Mouse (Mus musculus) intestine, postnatal 0 days (tissue): ENCODE measurements around the gene Phf5a. TPM values are rescaled to one million over a fixed set of nuclear protein-coding genes. Genes with fewer than 3 reads are reported as not detected.
A peak's percentile ranks its signal among the peaks of the same experiment; 100 is the strongest.

Experiments used
- ATAC-seq: fragments of 200-750 bp; cut with Nextera tagmentation; 2 replicates; pipeline ENCODE4 v1.8.0; 2017; ENCODE audit warnings: mild to moderate bottlenecking, moderate TSS enrichment, moderate library complexity
- H3K27ac ChIP-seq: fragments of 300-500 bp; sonication (generic); 2 replicates; pipeline ENCODE4 v1.5.1; 2014; ENCODE audit warnings: mild to moderate bottlenecking, low read depth, low read length, moderate library complexity
- H3K27me3 ChIP-seq: fragments of 300-500 bp; sonication (generic); replicated peaks from 2 replicates; pipeline ENCODE4 v1.6.1; 2014; ENCODE audit warnings: low read length, mixed read lengths; ENCODE audit not compliant: control insufficient read depth, insufficient read depth
- H3K36me3 ChIP-seq: fragments of 300-500 bp; sonication (generic); 2 replicates; pipeline ENCODE4 v1.6.1; 2014; ENCODE audit warnings: mild to moderate bottlenecking, moderate library complexity; ENCODE audit not compliant: control insufficient read depth, insufficient read depth
- H3K4me1 ChIP-seq: fragments of 300-500 bp; sonication (generic); replicated peaks from 2 replicates; pipeline ENCODE4 v1.6.1; 2014; ENCODE audit warnings: antibody characterized with exemption, low read length, mixed read lengths; ENCODE audit not compliant: control insufficient read depth, insufficient read depth
- H3K4me2 ChIP-seq: fragments of 300-500 bp; sonication (generic); replicated peaks from 2 replicates; pipeline ENCODE4 v1.6.1; 2014; ENCODE audit warnings: low read depth, mild to moderate bottlenecking, moderate library complexity
- H3K4me3 ChIP-seq: fragments of 300-500 bp; sonication (generic); 2 replicates; pipeline ENCODE4 v1.5.1; 2014; ENCODE audit warnings: low read depth, low read length
- H3K9ac ChIP-seq: fragments of 300-500 bp; sonication (generic); 2 replicates; pipeline ENCODE4 v1.6.1; 2014; ENCODE audit warnings: mild to moderate bottlenecking, low read depth, low read length
- H3K9me3 ChIP-seq: fragments of 300-500 bp; sonication (generic); 2 replicates; pipeline ENCODE4 v1.6.1; 2016; ENCODE audit warnings: mixed run types; ENCODE audit not compliant: control insufficient read depth
- CTCF ChIP-seq: sonication (generic); IDR thresholded peaks from 2 replicates; pipeline ENCODE4 v1.5.1; 2016; ENCODE audit warnings: low read depth, mild to moderate bottlenecking, control low read depth, antibody characterized with exemption, moderate library complexity
- WGBS: fragments of 180-500 bp; shearing (Covaris S2); extraction: QIAGEN DNeasy Blood & Tissue Kit; methylation state at CpG from one replicate; pipeline ENCODE4 v1.1.7; 2014; 5-methylcytosine and 5-hydroxymethylcytosine counted together
- polyA plus RNA-seq: library from polyadenylated mRNA; unstranded; fragments of >200 nt; fragmentation: Nextera tagmentation; extraction: Ambion mirVana; gene quantifications from 2 replicates; pipeline ENCODE4 v1.2.1, GENCODE M21; 2015

The Phf5a gene
- polyA plus RNA-seq, 1 experiment from 2014 or later: 79.2 TPM

DNA sequence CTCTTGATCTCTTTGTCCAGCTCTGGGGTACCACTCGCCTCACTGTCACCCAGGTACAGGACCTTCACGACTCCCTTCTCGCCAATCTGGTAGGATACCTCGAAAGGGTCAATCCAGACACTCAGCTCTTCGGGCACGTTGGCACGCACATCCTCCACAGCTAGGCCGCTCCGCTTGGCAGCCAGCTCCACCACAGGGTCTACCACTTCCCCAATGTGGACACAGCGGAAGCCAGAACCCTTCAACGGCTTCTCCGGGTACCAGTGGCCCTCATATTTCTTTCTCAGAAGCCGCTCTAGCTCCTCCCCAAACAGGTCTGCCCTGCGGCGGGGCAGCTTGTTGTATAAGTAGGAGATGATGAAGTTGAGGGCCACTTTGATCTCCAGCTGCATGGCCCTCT, 20.3 kb downstream of the Phf5a start:
- TF ChIP-seq CTCF: no peak
- no peak overlapping the region for H3K9ac ChIP-seq
- H3K4me2 ChIP-seq: no peak overlapping the region
- no peak for ATAC-seq
- peaks cover 44% of the 10 kb centered on the region for H3K36me3 ChIP-seq
- 91% methylated on average over 15 of the region's 15 CpGs for WGBS
- H3K27ac ChIP-seq: no peak overlapping the region
- no peaks in the 10 kb centered on the region for H3K9me3 ChIP-seq
- H3K27me3 ChIP-seq: no peaks in the 10 kb centered on the region
- no peak overlapping the region for H3K4me3 ChIP-seq
- H3K4me1 ChIP-seq: peaks cover 4% of the 10 kb centered on the region; the same call in 1 of the 2 replicates

DNA sequence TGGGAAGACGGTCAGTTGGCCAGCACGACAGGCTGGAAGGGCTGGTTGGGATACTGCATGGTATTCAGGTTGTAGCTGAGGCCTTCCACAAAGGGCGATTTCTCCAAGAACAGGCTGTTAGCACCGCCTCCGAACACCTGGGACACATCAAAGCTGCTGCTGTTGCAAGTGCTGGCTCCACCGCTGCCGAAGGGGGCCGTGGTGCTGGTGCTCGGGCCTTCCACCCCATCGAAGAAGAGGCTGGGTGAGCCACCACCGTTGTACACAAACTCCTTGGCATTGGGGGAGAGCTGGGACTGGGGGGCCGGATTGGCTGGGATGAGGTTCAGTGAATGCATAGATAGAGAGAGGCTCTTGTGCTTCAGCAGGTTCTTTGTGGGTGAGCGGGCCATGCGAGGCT, 21.0 kb downstream of the Phf5a start:
- 83% methylated on average over 14 of the region's 14 CpGs for WGBS
- no peak for TF ChIP-seq CTCF
- Histone ChIP-seq H3K27me3 (no peaks in the 10 kb centered on the region), H3K9me3 (no peaks in the 10 kb centered on the region), H3K9ac (no peak overlapping the region), H3K4me2 (no peak overlapping the region), H3K36me3 (peaks cover 44% of the 10 kb centered on the region), H3K27ac (no peak overlapping the region), H3K4me3 (no peak overlapping the region), H3K4me1 (peaks cover 4% of the 10 kb centered on the region; the same call in 1 of the 2 replicates)
- ATAC-seq: no peak

DNA sequence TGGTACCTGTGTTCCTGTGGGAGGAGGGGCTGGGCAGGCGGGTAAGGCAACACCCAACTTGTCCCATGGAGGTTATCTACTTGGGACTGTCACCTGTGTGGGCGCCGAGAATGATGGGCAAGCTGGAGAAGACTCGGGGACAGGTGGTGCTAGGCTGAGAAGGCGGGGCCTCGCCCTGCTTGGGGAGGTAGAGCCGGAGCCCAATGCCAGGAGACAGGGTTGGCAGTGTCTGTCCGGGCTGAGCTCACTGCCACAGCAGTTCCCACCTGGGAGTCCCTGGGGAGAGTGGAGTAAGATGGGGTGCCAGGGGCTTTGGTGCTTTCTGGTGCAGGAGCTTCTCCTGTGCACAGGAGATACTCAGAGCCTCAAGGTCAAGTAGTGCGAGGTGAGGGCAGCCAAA, 22.6 kb downstream of the Phf5a start:
- no peaks in the 10 kb centered on the region for H3K9me3 ChIP-seq
- 75% methylated on average over 9 of the region's 9 CpGs for WGBS
- ATAC-seq: no peak

DNA sequence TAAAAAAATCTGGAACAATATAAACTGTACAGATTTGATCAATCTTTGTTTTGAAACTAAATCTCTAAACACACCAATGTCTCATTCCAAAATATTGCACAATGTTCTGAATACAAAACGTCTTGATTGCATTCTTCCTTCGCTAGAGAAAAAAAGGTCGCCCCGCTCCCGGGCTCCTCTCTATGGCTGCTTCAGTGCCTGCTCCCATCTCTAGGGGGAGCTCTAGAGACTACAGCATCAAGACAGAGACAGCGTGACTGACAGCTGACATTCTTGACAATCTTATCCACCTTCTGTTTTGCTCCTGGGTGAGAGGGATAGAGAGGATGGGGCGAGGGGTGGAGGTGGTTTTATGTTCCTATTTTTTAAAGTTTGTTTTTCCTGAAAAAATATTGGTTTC, 23.4 kb downstream of the Phf5a start:
- TF ChIP-seq CTCF: peak; percentile 84
- Histone ChIP-seq H3K27ac (no peak overlapping the region), H3K9ac (no peak overlapping the region), H3K9me3 (no peaks in the 10 kb centered on the region), H3K4me2 (no peak overlapping the region), H3K4me3 (no peak overlapping the region), H3K4me1 (no peaks in the 10 kb centered on the region; the same call in 1 of the 2 replicates), H3K27me3 (no peaks in the 10 kb centered on the region), H3K36me3 (peaks cover 44% of the 10 kb centered on the region)
- WGBS: 29% methylated on average over 7 of the region's 7 CpGs
- ATAC-seq: no peak

More for the DNA sequence above, 22.6 kb downstream of the Phf5a start:
- Histone ChIP-seq H3K36me3 (peaks cover 44% of the 10 kb centered on the region), H3K9ac (no peak overlapping the region), H3K27ac (no peak overlapping the region), H3K4me1 (no peaks in the 10 kb centered on the region; the same call in 1 of the 2 replicates), H3K27me3 (no peaks in the 10 kb centered on the region), H3K4me3 (no peak overlapping the region), H3K4me2 (no peak overlapping the region)
- no peak for TF ChIP-seq CTCF

DNA sequence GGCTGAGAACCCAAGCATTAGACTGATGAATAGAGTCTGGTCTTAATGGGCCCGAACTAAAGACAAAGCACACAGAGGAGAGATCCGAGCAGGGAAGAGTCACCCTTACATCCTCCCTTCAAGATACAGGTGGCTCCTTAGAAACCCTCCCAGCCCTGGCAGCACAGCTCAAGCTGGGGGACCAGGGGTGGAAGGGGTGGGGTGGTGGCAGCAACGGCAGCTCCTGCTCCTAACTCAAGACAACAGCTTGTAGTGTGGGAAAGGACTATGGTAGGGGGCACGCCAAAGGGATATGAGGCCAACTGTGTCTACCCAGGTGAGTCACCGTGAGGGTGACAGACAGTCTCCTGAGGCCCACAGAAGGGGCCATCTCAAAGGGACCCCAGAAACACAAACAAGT, 23.9 kb downstream of the Phf5a start:
- TF ChIP-seq CTCF: no peak
- ATAC-seq: no peak

DNA sequence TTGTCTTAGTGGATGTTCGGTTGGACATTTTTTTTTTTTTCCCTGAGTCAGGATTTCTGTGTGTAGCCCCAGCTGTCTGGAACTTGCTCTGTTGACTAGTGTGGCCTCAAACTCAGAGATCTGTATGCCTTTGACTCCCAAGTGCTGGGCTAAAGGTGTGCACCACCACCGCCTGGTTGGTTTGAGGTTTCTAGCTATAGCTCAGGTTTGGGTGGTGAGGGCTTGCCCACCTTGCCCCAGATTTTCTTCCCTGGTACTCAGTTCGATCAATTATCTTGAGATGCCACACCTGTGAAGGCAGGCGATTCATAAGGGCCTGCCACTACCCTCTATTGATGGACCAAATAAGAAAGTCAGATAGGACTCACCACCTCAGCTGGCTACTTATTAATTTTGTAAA, 24.6 kb downstream of the Phf5a start:
- no peak overlapping the region for H3K4me2 ChIP-seq
- H3K4me1 ChIP-seq: no peaks in the 10 kb centered on the region; the same call in 1 of the 2 replicates
- 84% methylated on average over 4 of the region's 4 CpGs for WGBS
- H3K9me3 ChIP-seq: no peaks in the 10 kb centered on the region
- peaks cover 36% of the 10 kb centered on the region for H3K36me3 ChIP-seq
- H3K4me3 ChIP-seq: no peak overlapping the region
- no peak overlapping the region for H3K9ac ChIP-seq
- no peak for TF ChIP-seq CTCF
- no peaks in the 10 kb centered on the region for H3K27me3 ChIP-seq
- H3K27ac ChIP-seq: 0 out of 2 replicates have a peak overlapping the region, but pooled peaks have one; percentile 61
- no peak for ATAC-seq

More for the DNA sequence above, 23.9 kb downstream of the Phf5a start:
- Histone ChIP-seq H3K4me1 (no peaks in the 10 kb centered on the region; the same call in 1 of the 2 replicates), H3K36me3 (peaks cover 43% of the 10 kb centered on the region), H3K4me2 (no peak overlapping the region), H3K9me3 (no peaks in the 10 kb centered on the region), H3K4me3 (no peak overlapping the region), H3K27me3 (no peaks in the 10 kb centered on the region), H3K9ac (no peak overlapping the region), H3K27ac (peak overlapping the region; percentile 3; the same call in 1 of the 2 replicates)
- WGBS: 76% methylated on average over 5 of the region's 5 CpGs

DNA sequence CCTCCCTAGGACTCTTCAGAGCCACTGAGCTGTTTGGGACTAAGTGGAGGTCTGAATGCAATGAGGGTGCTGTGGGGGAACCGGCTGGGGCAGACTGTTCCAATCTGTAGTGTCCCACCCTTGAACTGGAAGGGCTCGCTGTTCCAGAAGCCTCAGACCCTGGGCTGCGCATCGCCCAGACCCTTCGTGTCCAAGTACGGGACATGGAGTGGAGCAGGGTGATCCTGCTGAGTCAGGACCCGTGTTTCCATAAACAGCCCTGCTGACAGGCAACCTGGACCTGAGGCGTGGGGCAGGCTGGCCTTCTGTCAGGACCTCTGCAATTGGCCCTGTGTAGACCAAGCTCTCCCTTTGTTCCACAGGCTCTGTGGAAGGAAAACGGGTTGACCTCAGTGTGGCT, 25.0 kb downstream of the Phf5a start:
- Histone ChIP-seq H3K27me3 (no peaks in the 10 kb centered on the region), H3K27ac (peak overlapping the region; percentile 61), H3K36me3 (peaks cover 34% of the 10 kb centered on the region), H3K4me1 (no peaks in the 10 kb centered on the region; the same call in 1 of the 2 replicates), H3K4me2 (no peak overlapping the region), H3K9me3 (no peaks in the 10 kb centered on the region), H3K9ac (no peak overlapping the region), H3K4me3 (no peak overlapping the region)
- 79% methylated on average over 9 of the region's 9 CpGs for WGBS
- TF ChIP-seq CTCF: no peak
- 0 out of 2 replicates have a peak, but pooled peaks have one; percentile 0 for ATAC-seq
